Mouse (Mus musculus) lung, postnatal 0 days (tissue): ENCODE results near the gene Shoc2. TPM values are rescaled to one million over a fixed set of nuclear protein-coding genes. Genes with fewer than 3 reads are reported as not detected.

Source experiments
- ATAC-seq: fragments of 200-750 bp; cut with Nextera tagmentation; 2 replicates; pipeline ENCODE4 v1.8.0; 2017; ENCODE audit warnings: moderate library complexity
- DNase-seq: peaks from one replicate; pipeline ENCODE4 v3.0.0-alpha.2; 2016; ENCODE audit warnings: low spot score
- H3K27ac ChIP-seq: fragments of 300-500 bp; sonication (generic); 2 replicates; pipeline ENCODE4 v1.5.1; 2014; ENCODE audit warnings: antibody characterized with exemption, mild to moderate bottlenecking, low read length, mixed read lengths
- H3K27me3 ChIP-seq: fragments of 300-500 bp; sonication (generic); replicated peaks from 2 replicates; pipeline ENCODE4 v1.6.1; 2014; ENCODE audit warnings: low read length, mixed read lengths; ENCODE audit not compliant: insufficient read depth
- H3K36me3 ChIP-seq: fragments of 300-500 bp; sonication (generic); 2 replicates; pipeline ENCODE4 v1.6.1; 2014; ENCODE audit warnings: low read length, mixed read lengths; ENCODE audit not compliant: insufficient read depth
- H3K4me1 ChIP-seq: fragments of 300-500 bp; sonication (generic); 2 replicates; pipeline ENCODE4 v1.6.1; 2014; ENCODE audit warnings: antibody characterized with exemption, low read depth, low read length, mixed read lengths; ENCODE audit not compliant: insufficient read depth
- H3K4me2 ChIP-seq: fragments of 300-500 bp; sonication (generic); replicated peaks from 2 replicates; pipeline ENCODE4 v1.6.1; 2014; ENCODE audit warnings: low read depth, mild to moderate bottlenecking, low read length, moderate library complexity, mixed read lengths
- H3K4me3 ChIP-seq: fragments of 300-500 bp; sonication (generic); 2 replicates; pipeline ENCODE4 v1.5.1; 2014; ENCODE audit warnings: low read depth, low read length
- H3K9ac ChIP-seq: fragments of 300-500 bp; sonication (generic); replicated peaks from 2 replicates; pipeline ENCODE4 v1.6.1; 2014; ENCODE audit warnings: low read depth, mild to moderate bottlenecking
- H3K9me3 ChIP-seq: fragments of 300-500 bp; sonication (generic); 2 replicates; pipeline ENCODE4 v1.6.1; 2016; ENCODE audit warnings: low read length, mixed read lengths
- CTCF ChIP-seq: IDR thresholded peaks from 2 replicates; pipeline ENCODE4 v1.5.1; 2016; ENCODE audit warnings: antibody characterized with exemption, mild to moderate bottlenecking
- EP300 ChIP-seq: IDR thresholded peaks from 2 replicates; pipeline ENCODE4 v1.6.1; 2016; ENCODE audit warnings: antibody characterized with exemption, mild to moderate bottlenecking, control low read depth
- WGBS: fragments of 180-500 bp; shearing (Covaris S2); extraction: QIAGEN DNeasy Blood & Tissue Kit; methylation state at CpG from one replicate; pipeline ENCODE4 v1.1.7; 2014; 5-methylcytosine and 5-hydroxymethylcytosine counted together
- polyA plus RNA-seq: library from polyadenylated mRNA; unstranded; fragments of >200 nt; fragmentation: Nextera tagmentation; extraction: Ambion mirVana; gene quantifications from 2 replicates; pipeline ENCODE4 v1.2.1, GENCODE M21; 2015

Gene Shoc2
- polyA plus RNA-seq, 1 experiment from 2014 or later = 26.7 TPM

DNA sequence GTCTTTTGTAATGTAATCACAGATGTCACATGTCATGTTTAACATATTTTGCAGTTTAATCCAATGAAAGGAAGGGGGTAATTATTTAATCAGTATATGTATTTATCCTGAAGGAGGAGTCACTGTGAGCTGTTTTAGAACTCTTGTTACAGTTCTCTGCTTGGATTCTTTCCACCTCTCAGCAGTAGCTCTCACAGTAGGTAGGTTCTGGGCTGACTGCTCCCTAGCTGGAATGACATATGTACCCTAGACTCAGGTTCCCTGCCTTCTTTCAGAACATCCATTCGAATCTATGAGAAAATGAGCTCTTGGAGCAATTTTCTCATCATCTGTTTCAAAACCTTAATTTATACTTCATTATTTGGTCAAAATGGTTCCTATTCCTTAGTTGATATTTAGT lies 50.2 kb downstream of the Shoc2 start:
- Histone ChIP-seq H3K4me2 (no peak overlapping the region), H3K4me3 (no peak overlapping the region), H3K27me3 (no peaks in the 10 kb centered on the region), H3K4me1 (no peaks in the 10 kb centered on the region), H3K9me3 (no peaks in the 10 kb centered on the region), H3K27ac (no peak overlapping the region), H3K9ac (no peak overlapping the region), H3K36me3 (no peaks in the 10 kb centered on the region)
- WGBS = 76% methylated on average over 1 of the region's 1 CpGs
- ATAC-seq = no peak
- TF ChIP-seq CTCF = no peak
- TF ChIP-seq EP300 = no peak
- DNase-seq = no peak

DNA sequence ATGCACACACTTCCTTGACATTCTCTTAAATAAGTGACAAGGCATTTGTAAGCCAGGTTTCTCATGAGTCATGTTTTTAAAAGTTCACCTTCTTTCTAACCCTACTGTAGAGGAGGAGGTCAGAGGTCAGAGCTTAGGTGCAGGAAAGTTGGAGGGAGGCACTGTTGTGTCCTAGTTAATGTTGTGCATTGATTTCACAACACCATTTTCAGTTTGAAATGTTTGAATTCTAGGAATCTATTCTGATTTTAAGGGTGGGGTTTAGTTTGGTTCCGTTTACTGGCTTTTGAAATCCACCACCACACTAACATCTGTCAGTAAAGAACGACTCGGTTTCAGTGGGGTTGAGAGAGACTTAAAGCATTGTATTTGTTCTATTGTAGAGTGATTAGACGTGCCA lies 66.9 kb downstream of the Shoc2 start:
- H3K27me3 ChIP-seq = no peaks in the 10 kb centered on the region
- peak; percentile 29 for DNase-seq
- TF ChIP-seq CTCF (no peak), EP300 (no peak)

DNA sequence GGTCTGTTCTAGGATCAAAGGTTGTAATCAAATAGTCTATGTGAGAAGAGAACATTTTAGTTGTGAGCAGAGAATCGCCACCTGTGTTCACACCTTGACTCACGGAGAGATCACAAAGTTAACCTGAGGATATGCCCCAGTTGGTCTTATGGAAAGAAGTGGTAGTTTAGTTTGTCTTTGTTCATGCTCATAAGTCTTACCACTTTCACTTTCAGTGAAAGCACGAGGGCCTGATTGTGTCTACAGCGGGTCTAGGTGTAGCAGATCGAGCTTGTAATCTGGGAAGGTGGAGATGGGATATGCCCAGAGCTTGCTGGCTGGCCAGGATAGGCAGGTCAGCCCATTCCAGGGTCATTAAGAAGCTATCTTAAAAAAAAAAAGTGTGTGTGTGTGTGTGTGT lies 70.9 kb downstream of the Shoc2 start:
- Histone ChIP-seq H3K4me3 (no peak overlapping the region), H3K9ac (no peak overlapping the region), H3K9me3 (no peaks in the 10 kb centered on the region), H3K27ac (no peak overlapping the region), H3K27me3 (no peaks in the 10 kb centered on the region), H3K4me1 (no peaks in the 10 kb centered on the region), H3K4me2 (no peak overlapping the region), H3K36me3 (no peaks in the 10 kb centered on the region)
- ATAC-seq = no peak
- no peak for DNase-seq
- TF ChIP-seq CTCF = no peak
- TF ChIP-seq EP300 = no peak
- 92% methylated on average over 5 of the region's 5 CpGs for WGBS

More for the DNA sequence above, 66.9 kb downstream of the Shoc2 start:
- no peak for ATAC-seq
- no peak overlapping the region for H3K9ac ChIP-seq
- H3K9me3 ChIP-seq = no peaks in the 10 kb centered on the region
- no peak overlapping the region for H3K27ac ChIP-seq
- H3K4me2 ChIP-seq = no peak overlapping the region
- 53% methylated on average over 4 of the region's 4 CpGs for WGBS
- H3K4me1 ChIP-seq = no peaks in the 10 kb centered on the region
- H3K36me3 ChIP-seq = no peaks in the 10 kb centered on the region
- H3K4me3 ChIP-seq = no peak overlapping the region

DNA sequence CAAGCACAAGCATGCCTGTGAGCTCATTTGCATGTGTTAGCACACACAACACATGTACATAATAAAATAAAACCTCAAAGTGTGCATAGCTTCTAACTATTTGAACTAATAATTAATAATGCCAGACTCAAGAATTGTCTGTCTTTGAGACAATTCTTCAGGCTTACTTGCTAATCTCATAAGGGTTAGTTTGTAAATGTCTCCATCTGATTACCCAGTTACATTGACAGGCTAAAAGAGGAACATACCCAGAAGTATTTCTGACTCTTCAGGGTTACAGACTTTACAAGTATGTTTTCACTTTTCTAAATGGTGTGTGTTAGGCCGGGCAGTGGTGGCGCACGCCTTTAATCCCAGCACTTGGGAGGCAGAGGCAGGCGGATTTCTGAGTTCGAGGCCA lies 71.4 kb downstream of the Shoc2 start:
- H3K4me2 ChIP-seq = no peak overlapping the region
- TF ChIP-seq CTCF = no peak
- 96% methylated on average over 5 of the region's 5 CpGs for WGBS
- DNase-seq (no peak), ATAC-seq (no peak)
- no peak overlapping the region for H3K27ac ChIP-seq
- H3K36me3 ChIP-seq = no peaks in the 10 kb centered on the region
- H3K9ac ChIP-seq = no peak overlapping the region
- H3K4me1 ChIP-seq = no peaks in the 10 kb centered on the region
- no peak overlapping the region for H3K4me3 ChIP-seq
- no peaks in the 10 kb centered on the region for H3K9me3 ChIP-seq
- H3K27me3 ChIP-seq = no peaks in the 10 kb centered on the region

DNA sequence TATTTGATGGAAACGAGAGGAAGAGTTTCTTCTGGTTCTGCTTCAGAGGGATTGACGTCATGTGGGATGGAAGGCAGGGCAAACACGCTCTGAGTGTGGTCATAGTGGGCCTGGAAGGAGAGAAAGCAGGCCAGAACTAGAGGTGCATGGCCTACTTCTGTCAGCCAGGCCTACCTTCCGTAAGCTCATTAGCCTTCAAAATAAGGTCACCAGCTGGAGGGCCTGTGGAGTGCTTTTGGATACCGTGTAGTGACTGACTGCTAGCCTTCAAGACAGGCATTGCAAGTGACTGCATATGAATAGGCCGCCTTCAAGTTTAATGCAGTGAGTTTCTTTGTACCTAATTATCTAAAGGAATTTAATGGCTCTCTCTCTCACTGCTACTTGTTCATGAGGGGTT lies 91.0 kb downstream of the Shoc2 start:
- no peak overlapping the region for H3K4me2 ChIP-seq
- H3K36me3 ChIP-seq = peaks cover 11% of the 10 kb centered on the region; the same call in 1 of the 2 replicates
- TF ChIP-seq CTCF (no peak), EP300 (no peak)
- DNase-seq (no peak), ATAC-seq (no peak)
- no peak overlapping the region for H3K4me3 ChIP-seq
- no peaks in the 10 kb centered on the region for H3K9me3 ChIP-seq
- no peak overlapping the region for H3K9ac ChIP-seq
- 87% methylated on average over 6 of the region's 6 CpGs for WGBS
- no peaks in the 10 kb centered on the region for H3K4me1 ChIP-seq
- no peaks in the 10 kb centered on the region for H3K27me3 ChIP-seq
- no peak overlapping the region for H3K27ac ChIP-seq

DNA sequence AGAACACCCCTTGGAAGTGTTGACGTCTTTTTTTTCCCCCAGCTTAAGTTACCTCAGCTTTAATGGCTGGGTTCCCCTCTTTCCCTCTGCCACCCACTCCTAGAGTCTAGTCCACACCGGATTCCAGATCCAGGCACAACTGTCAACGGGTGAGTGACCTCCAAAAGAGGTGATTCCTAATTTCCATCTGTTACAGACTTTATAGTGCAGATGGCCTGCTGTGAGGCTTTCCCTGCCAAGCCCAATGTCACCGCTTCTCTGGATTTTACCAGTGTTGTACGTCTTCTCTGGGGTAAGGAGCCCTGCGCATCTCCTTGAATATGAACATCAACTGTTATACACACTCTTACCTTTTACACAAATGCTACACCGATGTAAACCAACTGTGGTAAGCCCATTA lies 95.3 kb downstream of the Shoc2 start:
- Histone ChIP-seq H3K4me1 (peaks cover under 1% of the 10 kb centered on the region; the same call in 1 of the 2 replicates), H3K27me3 (0 out of 2 replicates have a peak, but pooled peaks cover 7% of the 10 kb centered on the region), H3K9ac (no peak overlapping the region), H3K27ac (no peak overlapping the region), H3K9me3 (no peaks in the 10 kb centered on the region), H3K36me3 (0 out of 2 replicates have a peak, but pooled peaks cover 3% of the 10 kb centered on the region), H3K4me2 (no peak overlapping the region), H3K4me3 (no peak overlapping the region)
- ATAC-seq (no peak), DNase-seq (no peak)
- TF ChIP-seq EP300 (no peak), CTCF (no peak)
- WGBS = 78% methylated on average over 7 of the region's 7 CpGs

DNA sequence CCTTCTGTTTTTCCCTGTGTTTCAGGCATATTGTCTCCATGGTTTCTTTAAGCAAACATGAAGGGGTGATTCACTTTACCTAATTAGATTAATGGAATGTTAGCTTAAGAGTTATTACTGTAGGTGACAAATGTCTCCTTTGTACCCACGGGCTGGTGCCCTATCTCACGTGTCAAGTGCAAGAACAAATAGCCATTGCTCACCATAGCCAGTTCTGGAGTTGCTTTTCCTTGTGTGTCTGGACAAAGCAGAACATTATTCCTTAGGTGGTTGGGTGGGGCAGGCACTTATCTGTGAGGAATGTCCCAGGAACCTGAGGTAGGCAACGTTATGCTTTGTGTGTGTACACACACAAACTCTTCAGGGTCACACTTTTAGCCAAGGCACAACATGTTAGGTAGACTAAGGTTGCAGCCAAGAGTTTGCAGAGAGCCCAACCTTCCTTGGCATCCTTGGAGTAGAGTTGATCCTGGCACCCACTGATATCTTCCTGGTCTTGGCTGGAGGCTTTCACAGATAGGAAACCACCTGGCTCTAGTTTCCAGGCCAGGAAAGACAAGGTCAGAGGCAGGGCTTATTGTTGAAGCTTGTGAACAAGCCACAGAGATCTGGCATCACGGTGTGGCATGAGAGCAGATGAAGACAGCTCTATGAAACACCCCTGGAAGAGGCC lies 96.4 kb downstream of the Shoc2 start:
- peak; percentile 88 for ATAC-seq
- DNase-seq = peak; percentile 92
- Histone ChIP-seq H3K4me3 (no peak overlapping the region), H3K27me3 (peaks cover 12% of the 10 kb centered on the region; the same call in 1 of the 2 replicates), H3K9me3 (no peaks in the 10 kb centered on the region), H3K27ac (peak overlapping the region; percentile 55), H3K4me2 (no peak overlapping the region), H3K4me1 (peaks cover 11% of the 10 kb centered on the region), H3K36me3 (0 out of 2 replicates have a peak, but pooled peaks cover 3% of the 10 kb centered on the region), H3K9ac (no peak overlapping the region)
- WGBS = 28% methylated on average over 4 of the region's 4 CpGs
- no peak for TF ChIP-seq CTCF
- peak; percentile 93 for TF ChIP-seq EP300
